Mouse (Mus musculus): Measurements from ENCODE around the gene Olfr56. TPM values are rescaled to one million over a fixed set of nuclear protein-coding genes. Genes with fewer than 3 reads are reported as not detected.
A peak's percentile ranks its signal among the peaks of the same experiment; 100 is the strongest.
"Not testable (repeated sequence)": the region's sequence is repeated elsewhere in the genome, so short reads cannot be mapped to it uniquely, and the experiment has no call there.

Olfr56 gene
- polyA plus RNA-seq, 1 experiment = 0.75 TPM

- not testable (repeated sequence) for H3K36me3 ChIP-seq (ENCODE audit: control insufficient read depth, insufficient read depth, low read length); H3K4me1 ChIP-seq (replicated peaks; ENCODE audit: control insufficient read depth, insufficient read depth, low read length); DNase-seq; H3K27me3 ChIP-seq (ENCODE audit: control insufficient read depth, insufficient read depth, low read length); H3K4me3 ChIP-seq (ENCODE audit: control insufficient read depth, insufficient read depth, low read length); H3K27ac ChIP-seq (ENCODE audit: control insufficient read depth, insufficient read depth, low read length)
- WGBS = no CpG with 5 or more reads among the region's 5 CpGs
Measured at GRCm38 (mm10) chr11:49051894-49052293, 73.2 kb downstream of the Olfr56 start.

GRCm38 (mm10) chr11:49060061-49060460 is 81.4 kb downstream of the Olfr56 start:
- not testable (repeated sequence) for H3K4me3 ChIP-seq (ENCODE audit: control insufficient read depth, insufficient read depth, low read length); H3K27ac ChIP-seq (ENCODE audit: control insufficient read depth, insufficient read depth, low read length); H3K27me3 ChIP-seq (ENCODE audit: control insufficient read depth, insufficient read depth, low read length); H3K36me3 ChIP-seq (ENCODE audit: control insufficient read depth, insufficient read depth, low read length); H3K4me1 ChIP-seq (replicated peaks; ENCODE audit: control insufficient read depth, insufficient read depth, low read length); DNase-seq
- 7% methylated on average over 2 of the region's 3 CpGs for WGBS

DNA sequence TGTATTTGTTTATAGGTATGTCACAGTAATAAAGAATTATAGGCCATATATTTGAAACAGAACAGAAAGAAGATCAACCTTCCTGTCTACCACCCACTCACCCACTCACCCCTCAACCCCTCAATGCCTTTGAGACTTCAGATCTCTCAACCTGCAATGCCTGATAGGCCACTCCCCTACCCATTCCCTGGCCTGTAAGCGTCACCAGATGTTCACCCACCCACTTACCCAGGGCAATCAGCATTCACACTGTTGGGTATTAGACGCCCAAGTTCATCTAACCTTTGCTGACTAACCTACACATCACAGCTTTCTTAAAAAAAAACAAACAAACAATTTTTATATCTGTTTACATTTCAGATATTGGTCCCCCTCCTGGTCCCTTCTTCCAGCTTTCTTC is 83.2 kb downstream of the Olfr56 start:
- WGBS = 12% methylated on average over 2 of the region's 2 CpGs
- not testable (repeated sequence) for H3K4me3 ChIP-seq (ENCODE audit: control insufficient read depth, insufficient read depth, low read length)

DNA sequence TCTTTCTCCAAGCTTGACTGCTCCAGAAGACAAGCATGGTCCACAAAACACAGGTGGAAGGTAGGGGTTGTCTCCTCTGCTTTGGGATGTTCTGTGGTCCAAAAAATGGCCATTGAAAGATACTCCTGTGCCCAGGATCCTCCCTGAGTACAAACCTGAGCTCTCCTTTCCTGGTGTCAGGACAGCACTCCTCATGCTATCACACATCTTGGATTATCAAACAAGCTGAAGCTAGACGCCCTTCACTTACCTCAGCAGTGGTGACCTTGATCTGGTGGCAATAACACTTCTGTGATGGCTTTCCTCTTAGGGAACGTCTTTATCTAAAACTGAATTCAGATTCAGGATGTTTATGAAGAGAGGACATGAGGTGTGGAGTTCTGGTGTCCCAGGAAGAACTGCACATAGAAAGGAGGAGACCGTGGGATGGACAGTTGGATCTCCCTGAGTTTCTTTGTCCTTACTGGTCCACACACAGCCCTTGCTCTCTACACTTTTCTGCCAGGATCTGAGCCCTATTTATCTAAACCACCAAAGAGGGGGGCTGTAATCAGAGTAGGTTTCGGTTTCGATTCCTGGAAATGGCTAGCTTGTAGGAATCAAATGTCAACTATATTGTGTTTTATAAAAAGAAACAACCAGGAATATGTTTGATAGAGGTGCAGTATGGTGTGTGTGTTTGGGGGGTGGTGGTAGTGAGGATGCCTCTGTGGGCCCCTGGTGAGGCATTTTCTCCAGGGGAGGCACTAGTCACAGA is 85.2 kb downstream of the Olfr56 start, which contains the start of gene Tgtp2:
Tgtp2 (minus strand) TSS at position 494 of the 757 bp plus-strand sequence.
- not testable (repeated sequence) for H3K4me3 ChIP-seq (ENCODE audit: control insufficient read depth, insufficient read depth, low read length); H3K27me3 ChIP-seq (ENCODE audit: control insufficient read depth, insufficient read depth, low read length); H3K36me3 ChIP-seq (ENCODE audit: control insufficient read depth, insufficient read depth, low read length); H3K4me1 ChIP-seq (replicated peaks; ENCODE audit: control insufficient read depth, insufficient read depth, low read length)
- WGBS = 4% methylated on average over 5 of the region's 5 CpGs
- peak; percentile 40 for DNase-seq
- peak within 1 kb of the TSS; percentile 86 for H3K27ac ChIP-seq (ENCODE audit: control insufficient read depth, insufficient read depth, low read length)

More for the DNA sequence above, 83.2 kb downstream of the Olfr56 start:
- not testable (repeated sequence) for DNase-seq; H3K36me3 ChIP-seq (ENCODE audit: control insufficient read depth, insufficient read depth, low read length); H3K27me3 ChIP-seq (ENCODE audit: control insufficient read depth, insufficient read depth, low read length); H3K27ac ChIP-seq (ENCODE audit: control insufficient read depth, insufficient read depth, low read length); H3K4me1 ChIP-seq (replicated peaks; ENCODE audit: control insufficient read depth, insufficient read depth, low read length)

DNA sequence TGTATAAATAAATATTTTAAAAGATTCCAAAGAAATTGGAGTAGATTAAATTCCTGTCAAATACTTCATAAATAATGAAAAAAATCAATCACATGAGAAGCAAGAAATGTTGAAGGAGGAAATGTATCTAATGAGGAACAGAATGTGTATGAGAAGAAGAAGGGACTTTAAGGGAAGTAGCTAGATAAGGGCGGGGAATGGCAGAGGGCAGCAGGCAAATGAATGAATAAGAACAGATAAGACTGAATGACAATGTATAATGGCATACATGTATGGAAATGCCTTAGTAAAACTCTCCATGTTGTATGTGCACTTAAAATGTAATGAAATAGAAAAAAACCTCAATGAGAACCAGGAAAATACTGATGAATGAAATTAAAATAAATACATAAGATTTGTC is 89.7 kb downstream of the Olfr56 start:
- 98% methylated on average over 1 of the region's 1 CpGs for WGBS
- Histone ChIP-seq H3K4me3 (ENCODE audit: control insufficient read depth, insufficient read depth, low read length) (no peak overlapping the region), H3K27ac (ENCODE audit: control insufficient read depth, insufficient read depth, low read length) (no peak overlapping the region), H3K4me1 (replicated peaks; ENCODE audit: control insufficient read depth, insufficient read depth, low read length) (peaks cover 2% of the 10 kb centered on the region), H3K36me3 (ENCODE audit: control insufficient read depth, insufficient read depth, low read length) (no peaks in the 10 kb centered on the region), H3K27me3 (ENCODE audit: control insufficient read depth, insufficient read depth, low read length) (no peaks in the 10 kb centered on the region)
- DNase-seq = no peak
- TF ChIP-seq CTCF (IDR thresholded peaks at IDR 0.05; ENCODE audit: borderline replicate concordance, control insufficient read depth, extremely low read depth, insufficient read depth, low read length, poor library complexity) (no peak), POLR2A (IDR thresholded peaks at IDR 0.05; ENCODE audit: control insufficient read depth, extremely low read depth, insufficient read depth, low read length, poor library complexity) (no peak)

DNA sequence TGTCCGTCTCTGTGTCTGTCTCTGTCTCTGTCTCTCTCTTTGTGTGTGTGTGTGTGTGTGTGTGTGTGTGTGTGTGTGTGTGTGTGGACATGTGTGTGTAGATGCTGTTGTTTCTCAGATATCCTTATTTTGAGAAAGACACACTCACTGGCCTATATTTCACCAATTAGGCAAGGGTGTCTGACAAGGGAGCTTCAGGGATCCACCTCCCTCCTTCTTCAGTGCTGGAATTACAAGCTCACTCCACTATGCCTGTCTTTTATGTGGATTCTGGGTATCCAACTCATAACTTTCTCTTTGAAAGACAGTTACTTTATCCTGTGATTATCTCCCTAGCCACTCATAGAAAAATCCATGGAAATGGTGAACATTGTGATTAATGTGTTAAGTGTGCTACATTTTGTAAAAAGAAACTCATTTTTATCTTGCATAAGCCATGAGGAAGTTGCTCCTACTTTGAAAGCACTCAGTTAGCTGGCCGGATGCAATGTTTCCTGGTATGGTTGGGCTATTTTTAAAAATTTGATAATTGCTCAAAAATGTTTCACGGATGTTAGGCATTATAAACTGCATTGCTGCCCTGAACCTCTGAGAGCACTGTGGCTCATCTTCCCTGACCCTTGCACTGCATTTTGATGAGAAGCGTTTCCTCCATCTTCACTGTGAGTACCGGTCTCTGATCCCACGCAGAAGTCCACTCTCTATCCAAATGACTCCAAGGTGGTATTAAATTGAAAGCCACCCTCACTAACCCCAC is 97.5 kb downstream of the Olfr56 start, which contains the start of gene Ifi47:
Ifi47 (plus strand) TSS at position 587 of the 757 bp plus-strand sequence.
- not testable (repeated sequence) for DNase-seq; H3K4me3 ChIP-seq (ENCODE audit: control insufficient read depth, insufficient read depth, low read length); H3K4me1 ChIP-seq (replicated peaks; ENCODE audit: control insufficient read depth, insufficient read depth, low read length); H3K36me3 ChIP-seq (ENCODE audit: control insufficient read depth, insufficient read depth, low read length); H3K27me3 ChIP-seq (ENCODE audit: control insufficient read depth, insufficient read depth, low read length); H3K27ac ChIP-seq (ENCODE audit: control insufficient read depth, insufficient read depth, low read length)
- 38% methylated on average over 6 of the region's 6 CpGs for WGBS

- no peak overlapping the region for H3K27ac ChIP-seq (ENCODE audit: control insufficient read depth, insufficient read depth, low read length)
- H3K36me3 ChIP-seq (ENCODE audit: control insufficient read depth, insufficient read depth, low read length) = no peaks in the 10 kb centered on the region
- peaks cover 10% of the 10 kb centered on the region for H3K4me1 ChIP-seq (replicated peaks; ENCODE audit: control insufficient read depth, insufficient read depth, low read length)
- H3K27me3 ChIP-seq (ENCODE audit: control insufficient read depth, insufficient read depth, low read length) = no peaks in the 10 kb centered on the region
- no peak overlapping the region for H3K4me3 ChIP-seq (ENCODE audit: control insufficient read depth, insufficient read depth, low read length)
- no peak for DNase-seq
- TF ChIP-seq POLR2A (IDR thresholded peaks at IDR 0.05; ENCODE audit: control insufficient read depth, extremely low read depth, insufficient read depth, low read length, poor library complexity) (no peak), CTCF (IDR thresholded peaks at IDR 0.05; ENCODE audit: borderline replicate concordance, control insufficient read depth, extremely low read depth, insufficient read depth, low read length, poor library complexity) (no peak)
- 73% methylated on average over 1 of the region's 1 CpGs for WGBS
Measured at GRCm38 (mm10) chr11:49077012-49077411, 98.3 kb downstream of the Olfr56 start.
